Mouse (Mus musculus): ENCODE data around the gene Rad1.
"Not testable (repeated sequence)": the region's sequence is repeated elsewhere in the genome, so short reads cannot be mapped to it uniquely, and the experiment has no call there.

The Rad1 gene

DNA sequence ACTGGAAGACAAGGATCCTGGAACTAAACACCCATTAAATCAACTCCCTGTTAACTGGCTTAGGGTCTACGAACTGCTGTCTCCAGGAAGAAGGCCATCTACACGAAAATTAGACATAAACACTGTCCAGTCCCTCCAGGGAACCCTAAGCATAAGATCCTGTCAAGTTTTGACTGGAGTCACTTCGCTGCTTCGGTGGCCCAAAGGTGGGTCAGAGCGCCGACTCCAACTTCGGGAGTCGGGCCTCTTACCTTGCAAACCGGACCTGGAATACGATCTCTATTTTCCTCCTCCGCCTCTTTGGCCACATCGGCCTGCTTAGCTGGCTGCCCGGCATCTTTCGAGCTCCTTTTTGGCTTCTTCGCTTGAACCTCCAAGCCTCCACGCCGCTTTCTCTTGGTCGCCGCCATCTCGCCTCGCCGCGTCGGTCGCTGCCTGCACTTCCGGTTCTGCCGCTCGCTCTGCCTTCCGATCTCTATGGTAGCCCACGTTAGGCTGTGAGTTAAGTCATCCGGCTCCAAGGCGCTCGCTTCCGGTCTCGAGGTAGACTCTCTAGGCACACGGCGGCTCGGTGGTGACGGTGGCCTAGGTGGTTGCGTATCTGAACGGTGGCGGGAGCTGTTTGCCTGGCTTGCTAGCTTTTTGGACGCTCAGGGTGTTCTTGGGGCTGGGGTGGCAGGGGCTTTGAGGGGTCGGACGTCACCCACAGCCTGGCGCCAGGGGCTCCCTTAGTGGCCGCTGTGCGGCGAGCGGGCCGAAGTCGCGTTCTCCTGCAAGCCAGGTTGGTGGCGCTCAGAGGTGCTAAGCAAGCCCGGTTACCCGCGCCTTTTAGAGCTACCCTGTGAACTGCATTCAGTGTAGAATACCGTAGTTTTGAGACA lies at the start of gene Rad1, which contains the start of gene Brix1:
Gene Rad1 (plus strand): TSS at position 535 of the 881 bp plus-strand sequence.
Gene Brix1 (minus strand): TSS at position 464 of the 881 bp plus-strand sequence.
- DNase-seq (ENCODE audit: low read depth, low spot score) = peak; percentile 92

GRCm38 (mm10) chr15:10436893-10437292 lies 48.9 kb upstream of the Rad1 start:
- no peak for DNase-seq (ENCODE audit: low read depth, low spot score)

GRCm38 (mm10) chr15:10439963-10440362 lies 45.9 kb upstream of the Rad1 start:
- DNase-seq (ENCODE audit: low read depth, low spot score) = no peak

DNA sequence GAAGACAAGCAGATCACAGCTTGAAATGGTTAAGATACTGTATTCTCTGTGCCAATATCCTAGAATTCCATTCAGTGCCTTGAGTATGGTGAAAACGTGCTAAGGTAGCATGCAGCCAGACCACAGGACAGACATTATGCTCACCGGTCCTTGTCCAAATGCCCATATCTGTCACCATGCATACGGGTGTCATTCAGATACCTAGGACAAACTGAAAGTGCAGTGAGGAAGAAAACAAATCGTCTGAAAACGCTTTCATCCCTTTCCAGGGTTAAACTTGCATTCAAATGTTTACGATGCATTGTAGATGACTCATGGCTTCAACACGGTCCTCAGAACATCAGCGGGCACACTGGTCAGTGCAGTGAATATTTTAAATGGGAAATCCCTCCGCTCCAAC lies 44.3 kb upstream of the Rad1 start:
- no peak for DNase-seq (ENCODE audit: low read depth, low spot score)

GRCm38 (mm10) chr15:10442275-10442674 lies 43.5 kb upstream of the Rad1 start:
- DNase-seq (ENCODE audit: low read depth, low spot score) = no peak

DNA sequence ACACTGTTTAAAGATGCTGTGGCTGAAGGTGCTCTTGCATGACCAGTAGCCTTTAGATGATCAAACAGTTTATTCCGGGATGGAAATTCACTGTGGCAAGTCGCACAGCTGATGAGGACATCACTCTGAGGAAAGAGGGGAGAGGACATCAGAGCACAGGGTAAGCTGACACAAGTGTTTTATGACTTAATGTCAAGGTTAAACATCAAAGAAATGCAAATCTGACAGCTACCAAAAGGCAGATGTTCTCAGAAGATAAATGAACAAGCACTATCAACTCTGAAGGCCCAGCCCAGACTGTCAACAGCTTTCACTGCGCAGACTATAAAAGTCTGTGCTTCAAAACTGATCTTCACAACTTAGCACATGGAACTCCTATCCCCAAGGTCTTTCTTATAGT lies 38.7 kb upstream of the Rad1 start:
- no peak for DNase-seq (ENCODE audit: low read depth, low spot score)

DNA sequence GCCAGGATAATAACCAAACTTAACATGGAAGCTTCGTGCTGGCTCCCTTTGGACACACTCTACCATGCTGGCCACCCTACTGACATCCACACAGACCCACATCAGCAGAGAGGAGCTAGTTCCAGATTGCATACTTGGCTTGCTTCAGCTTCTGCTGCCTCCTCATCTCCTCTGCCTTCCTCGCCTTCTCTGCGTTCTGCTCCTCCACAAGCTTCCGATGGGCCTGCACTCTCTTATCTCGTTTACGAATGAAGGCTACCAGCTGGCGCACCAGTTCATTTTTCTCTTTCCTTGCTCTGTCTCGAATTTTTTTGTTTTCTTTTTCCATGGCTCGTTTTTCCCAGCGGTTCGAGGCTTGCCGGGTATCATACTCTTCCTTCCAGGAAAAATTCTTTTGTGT lies 24.8 kb upstream of the Rad1 start:
- DNase-seq (ENCODE audit: low read depth, low spot score) = no peak

- no peak for DNase-seq (ENCODE audit: low read depth, low spot score)
These were observed 22.3 kb upstream of the Rad1 start for GRCm38 (mm10) chr15:10463555-10463954.

DNA sequence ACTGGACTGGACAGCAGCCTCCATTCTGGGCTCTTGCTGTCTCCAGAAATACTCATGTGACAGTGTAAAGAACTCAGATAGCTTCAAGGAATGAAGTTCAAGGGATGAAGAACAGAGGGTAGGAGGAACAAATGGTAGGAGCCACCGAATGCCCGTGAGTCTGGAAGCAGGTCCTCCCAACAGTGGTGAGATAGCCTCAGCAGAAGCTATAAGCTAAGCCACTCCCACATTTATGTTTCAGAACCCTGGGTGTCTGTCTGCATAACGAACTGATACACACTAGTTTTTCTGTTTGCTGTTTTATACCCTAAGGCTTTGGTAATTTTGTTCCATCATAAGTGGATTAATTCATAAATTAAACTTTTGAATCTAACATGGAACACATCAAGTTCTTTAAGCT lies 21.1 kb upstream of the Rad1 start:
- no peak for DNase-seq (ENCODE audit: low read depth, low spot score)

DNA sequence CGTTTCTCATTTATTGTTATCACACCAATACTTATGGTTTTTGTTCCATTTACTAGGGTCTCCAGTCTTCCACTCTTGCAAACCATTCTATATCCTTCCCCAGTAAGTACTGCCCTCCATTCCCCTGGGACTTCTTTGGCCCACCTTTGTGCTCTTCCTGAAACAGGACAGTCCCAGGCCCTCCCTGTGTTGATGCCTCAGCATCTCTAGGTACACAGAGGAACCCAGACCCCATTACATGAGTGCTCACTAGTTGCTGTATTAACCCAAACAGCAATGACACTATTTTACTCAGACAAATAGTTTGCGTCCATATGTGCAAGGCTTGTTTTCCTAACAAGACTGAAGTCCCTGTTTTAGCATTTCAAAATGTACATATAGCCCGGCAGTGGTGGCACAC lies 17.1 kb upstream of the Rad1 start:
- DNase-seq (ENCODE audit: low read depth, low spot score) = no peak

GRCm38 (mm10) chr15:10469641-10470150 lies 16.1 kb upstream of the Rad1 start:
- no peak for DNase-seq (ENCODE audit: low read depth, low spot score)

DNA sequence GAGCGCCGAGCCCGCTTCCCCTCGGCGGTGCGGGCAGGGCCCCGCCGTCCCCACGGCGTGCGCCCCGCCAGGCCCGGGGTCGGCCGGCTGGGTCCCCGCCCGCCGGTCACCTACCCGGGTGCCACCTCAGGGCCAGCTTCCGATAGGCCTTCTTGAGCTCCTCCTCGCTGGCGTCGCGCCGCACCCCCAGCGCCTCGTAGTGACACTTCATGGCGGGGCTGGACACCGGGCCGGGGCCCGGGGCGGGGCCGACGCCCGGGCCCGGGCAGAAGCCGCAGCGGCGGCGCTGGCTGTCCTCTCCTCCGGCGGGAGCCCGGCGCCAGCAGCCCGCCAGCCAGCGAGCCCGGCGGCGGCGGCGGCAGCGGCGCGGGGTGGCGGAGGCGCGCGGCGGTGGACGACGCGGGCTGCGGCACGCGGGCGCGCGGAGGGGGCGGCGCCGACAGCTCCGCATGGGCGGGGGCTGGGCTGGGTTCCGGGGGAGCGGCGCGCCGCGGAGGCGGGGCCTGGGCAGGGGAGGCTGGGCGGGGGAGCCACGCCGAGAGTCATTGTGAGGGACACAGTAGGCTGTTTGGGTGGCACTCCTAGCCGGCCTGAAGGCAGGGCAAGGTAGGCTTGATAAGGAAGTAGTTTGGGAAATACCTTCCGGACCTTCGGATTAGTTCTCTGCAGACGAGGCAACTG lies 15.5 kb upstream of the Rad1 start, which contains the start of gene Dnajc21:
Gene Dnajc21 (minus strand): TSS at position 366 of the 681 bp plus-strand sequence.
- peak; percentile 67 for DNase-seq (ENCODE audit: low read depth, low spot score)

DNA sequence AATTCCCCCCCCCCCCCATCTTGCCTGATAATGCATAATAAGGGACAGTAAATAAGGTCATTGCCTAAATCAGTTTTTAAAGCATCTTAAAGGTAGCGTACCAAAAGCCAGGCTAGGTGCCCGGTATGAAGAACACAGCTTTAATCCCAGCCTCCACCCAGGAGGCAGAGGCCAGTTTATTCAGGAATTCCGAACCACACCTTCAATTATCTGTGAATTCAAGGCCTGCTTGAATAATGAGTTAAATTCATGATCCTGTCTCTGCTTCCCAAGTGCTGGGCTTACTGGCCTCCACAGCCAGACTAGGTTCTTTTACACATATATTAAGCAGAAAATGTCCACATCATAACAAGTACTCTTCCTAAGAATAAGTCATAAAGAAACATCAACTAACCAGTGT lies 14.9 kb upstream of the Rad1 start:
- DNase-seq (ENCODE audit: low read depth, low spot score) = no peak

GRCm38 (mm10) chr15:10486365-10486839 lies 584 bp downstream of the Rad1 start:
- no peak for DNase-seq (ENCODE audit: low read depth, low spot score)

- no peak for DNase-seq (ENCODE audit: low read depth, low spot score)
These were observed 1.4 kb downstream of the Rad1 start for GRCm38 (mm10) chr15:10487246-10487645.

GRCm38 (mm10) chr15:10490101-10490500 lies 4.3 kb downstream of the Rad1 start:
- no peak for DNase-seq (ENCODE audit: low read depth, low spot score)

DNA sequence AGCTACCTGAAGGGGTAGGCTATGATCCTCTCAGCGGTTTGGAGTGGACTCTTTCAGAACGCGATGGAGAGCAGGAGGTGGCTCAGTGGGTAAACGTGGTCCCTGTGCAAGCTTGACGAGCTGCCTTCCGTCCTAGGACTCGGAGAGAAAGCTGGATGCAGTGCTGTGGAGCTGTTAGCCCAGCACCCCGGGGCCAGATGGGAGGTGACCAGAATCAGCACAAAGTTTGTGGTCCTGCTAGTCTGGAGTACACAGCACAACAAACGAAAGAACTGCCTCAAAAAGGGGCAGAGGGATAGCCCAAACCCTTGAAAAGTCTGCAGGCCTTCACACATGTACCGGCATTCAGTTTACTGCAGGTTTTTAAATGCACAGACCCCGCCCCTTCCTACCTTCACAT lies 10.1 kb downstream of the Rad1 start:
- no peak for DNase-seq (ENCODE audit: low read depth, low spot score)

DNA sequence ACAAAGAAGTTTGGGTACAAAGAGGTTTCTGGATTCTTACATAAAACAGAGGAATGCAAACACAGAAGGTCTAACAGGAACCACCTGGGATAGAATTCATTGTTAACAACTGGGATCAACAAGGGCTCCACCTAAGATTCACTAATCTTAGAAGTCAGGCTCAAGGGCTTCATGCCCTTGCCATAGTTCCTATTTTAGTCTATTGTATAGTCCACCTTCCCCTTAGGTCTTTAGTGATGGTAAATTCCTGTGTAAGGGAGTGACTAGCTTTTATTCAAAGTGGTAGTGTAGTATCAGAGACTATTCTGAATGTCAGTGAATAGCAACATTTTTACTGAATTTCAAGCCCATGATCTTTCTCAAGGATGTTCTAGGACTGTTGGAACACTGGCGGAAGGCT lies 10.9 kb downstream of the Rad1 start:
- not testable (repeated sequence) for DNase-seq (ENCODE audit: low read depth, low spot score)

GRCm38 (mm10) chr15:10499593-10499992 lies 13.8 kb downstream of the Rad1 start:
- no peak for DNase-seq (ENCODE audit: low read depth, low spot score)

DNA sequence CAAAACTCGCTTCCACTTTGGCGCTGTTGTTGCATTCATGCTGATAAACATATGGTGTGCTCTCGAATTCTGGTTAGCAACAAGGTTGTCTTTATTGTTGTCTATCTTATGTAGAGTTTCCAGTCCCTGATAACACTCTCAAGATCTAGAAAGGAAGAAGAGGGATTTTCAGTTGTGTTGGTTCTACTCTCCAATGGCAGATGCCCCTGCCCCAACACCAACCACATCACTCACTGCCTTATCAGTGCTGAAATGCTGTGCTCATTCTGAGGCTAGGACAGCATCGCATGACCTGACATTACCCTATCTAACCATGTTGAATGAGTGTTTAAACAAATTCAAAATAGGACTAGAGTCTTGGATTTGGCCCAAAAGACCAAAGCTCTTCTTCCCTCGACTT lies 14.2 kb downstream of the Rad1 start:
- DNase-seq (ENCODE audit: low read depth, low spot score) = no peak

- peak; percentile 30 for DNase-seq (ENCODE audit: low read depth, low spot score)
These were observed 15.3 kb downstream of the Rad1 start for GRCm38 (mm10) chr15:10500838-10501719.

Data from retina, postnatal 7 days (tissue).